Mouse (Mus musculus) midbrain, embryonic 16.5 days (tissue): ENCODE measurements at regions not wholly inside any gene's neighbourhood (a gene's known extent, or its start where the extent isn't known, plus 50 kb on each side); places are given as distances from the start of the nearest gene placed in this dataset.
A peak's percentile ranks its signal among the peaks of the same experiment; 100 is the strongest.

Experiments
- ATAC-seq: fragments of 200-750 bp; cut with Nextera tagmentation; 2 replicates; pipeline ENCODE4 v1.8.0; 2017; ENCODE audit warnings: moderate TSS enrichment
- H3K27ac ChIP-seq: fragments of 300-500 bp; sonication (generic); 2 replicates; pipeline ENCODE4 v1.5.1; 2014; ENCODE audit warnings: mild to moderate bottlenecking, low read length, mixed read lengths
- H3K27me3 ChIP-seq: fragments of 300-500 bp; sonication (generic); 2 replicates; pipeline ENCODE4 v1.6.1; 2014; ENCODE audit warnings: low read depth, low read length, mixed read lengths; ENCODE audit not compliant: control insufficient read depth, insufficient read depth
- H3K36me3 ChIP-seq: fragments of 300-500 bp; sonication (generic); 2 replicates; pipeline ENCODE4 v1.6.1; 2014; ENCODE audit warnings: mild to moderate bottlenecking, low read length, moderate library complexity, mixed read lengths; ENCODE audit not compliant: control insufficient read depth, insufficient read depth
- H3K4me1 ChIP-seq: fragments of 300-500 bp; sonication (generic); 2 replicates; pipeline ENCODE4 v1.6.1; 2014; ENCODE audit warnings: mild to moderate bottlenecking, low read length, mixed read lengths; ENCODE audit not compliant: control insufficient read depth, insufficient read depth
- H3K4me2 ChIP-seq: fragments of 300-500 bp; sonication (generic); 2 replicates; pipeline ENCODE4 v1.6.1; 2014; ENCODE audit warnings: mild to moderate bottlenecking, low read length, mixed read lengths
- H3K4me3 ChIP-seq: fragments of 300-500 bp; sonication (generic); 2 replicates; pipeline ENCODE4 v1.5.1; 2014; ENCODE audit warnings: low read depth, mild to moderate bottlenecking, low read length, moderate library complexity, mixed read lengths
- H3K9ac ChIP-seq: fragments of 300-500 bp; sonication (generic); 2 replicates; pipeline ENCODE4 v1.6.1; 2014; ENCODE audit warnings: low read depth, low read length, mixed read lengths
- H3K9me3 ChIP-seq: fragments of 300-500 bp; sonication (generic); replicated peaks from 2 replicates; pipeline ENCODE4 v1.6.1; 2014; ENCODE audit warnings: mild to moderate bottlenecking, low read length, mixed read lengths; ENCODE audit not compliant: control insufficient read depth, poor library complexity, severe bottlenecking
- WGBS: fragments of 180-500 bp; shearing (Covaris S2); extraction: QIAGEN DNeasy Blood & Tissue Kit; methylation state at CpG from one replicate; pipeline ENCODE4 v1.1.7; 2014; 5-methylcytosine and 5-hydroxymethylcytosine counted together

- Histone ChIP-seq H3K36me3 (no peaks in the 10 kb centered on the region), H3K27ac (no peak overlapping the region), H3K9ac (no peak overlapping the region), H3K4me3 (no peak overlapping the region), H3K27me3 (no peaks in the 10 kb centered on the region), H3K4me1 (no peaks in the 10 kb centered on the region), H3K9me3 (no peaks in the 10 kb centered on the region), H3K4me2 (no peak overlapping the region)
- ATAC-seq: peak; percentile 68; the same call in 1 of the 2 replicates
- WGBS: 43% methylated on average over 4 of the region's 4 CpGs
Measured at GRCm38 (mm10) chrX:128516358-128516757, 780.0 kb upstream of the Cldn34c4 start.
